Mouse (Mus musculus) kidney, adult 2 months (tissue): ENCODE results near the gene Bysl. TPM values are rescaled to one million over a fixed set of nuclear protein-coding genes. Genes with fewer than 3 reads are reported as not detected.

ENCODE experiments used
- DNase-seq: peaks from one replicate; pipeline ENCODE4 v3.0.0; 2021
- H3K27ac ChIP-seq: fragments of 200-500 bp; 2 replicates; pipeline ENCODE4 v1.5.1; 2012; ENCODE audit warnings: low read depth, low read length, control low read depth, inconsistent platforms; ENCODE audit not compliant: insufficient read depth
- H3K27me3 ChIP-seq: fragments of 200-500 bp; replicated peaks from 2 replicates; pipeline ENCODE4 v1.6.1; 2012; ENCODE audit warnings: mild to moderate bottlenecking, moderate library complexity, low read length, inconsistent platforms; ENCODE audit not compliant: control insufficient read depth, insufficient read depth
- H3K36me3 ChIP-seq: fragments of 200-500 bp; 2 replicates; pipeline ENCODE4 v1.6.1; 2012; ENCODE audit warnings: mild to moderate bottlenecking, moderate library complexity, low read length, inconsistent platforms; ENCODE audit not compliant: control insufficient read depth, insufficient read depth
- H3K4me1 ChIP-seq: fragments of 200-500 bp; 2 replicates; pipeline ENCODE4 v1.6.1; 2011; ENCODE audit warnings: low read length; ENCODE audit not compliant: control insufficient read depth, insufficient read depth
- H3K4me3 ChIP-seq: fragments of 200-500 bp; 2 replicates; pipeline ENCODE4 v1.5.1; 2011; ENCODE audit warnings: mild to moderate bottlenecking, low read depth, low read length, control low read depth; ENCODE audit not compliant: insufficient read depth
- CTCF ChIP-seq: fragments of 200-500 bp; conservative IDR thresholded peaks from 2 replicates; pipeline ENCODE4 v1.5.1; 2011; ENCODE audit warnings: low read depth, mild to moderate bottlenecking, control low read depth, low read length, moderate library complexity, mixed read lengths; ENCODE audit not compliant: insufficient read depth, insufficient read length
- POLR2A ChIP-seq: fragments of 200-500 bp; IDR thresholded peaks from one replicate; pipeline ENCODE4 v1.6.1; 2011; ENCODE audit warnings: low read depth, low read length, control low read depth
- WGBS: fragments of 180-500 bp; shearing (Covaris S2); methylation state at CpG from one replicate; pipeline ENCODE4 v1.1.7; 2018; 5-methylcytosine and 5-hydroxymethylcytosine counted together
- polyA plus RNA-seq: library from polyadenylated mRNA; depleted of rRNA; stranded (reverse); fragments of >200 nt; gene quantifications from 2 replicates; pipeline ENCODE4 v1.2.3, GENCODE M21; 2012

Bysl gene
- polyA plus RNA-seq, 1 experiment, result 8.3 TPM

- Histone ChIP-seq H3K36me3 (peaks cover 1% of the 10 kb centered on the region; the same call in 1 of the 2 replicates), H3K4me3 (peak overlapping the region; percentile 90), H3K4me1 (peaks cover 15% of the 10 kb centered on the region), H3K27me3 (no peaks in the 10 kb centered on the region), H3K27ac (peak overlapping the region; percentile 70)
- TF ChIP-seq POLR2A (no peak), CTCF (no peak)
- 1% methylated on average over 43 of the region's 43 CpGs for WGBS
- DNase-seq, result peak; percentile 60
Observed at GRCm38 (mm10) chr17:47594183-47594968, 16.9 kb downstream of the Bysl start.

- Histone ChIP-seq H3K27me3 (no peaks in the 10 kb centered on the region), H3K4me1 (peaks cover 15% of the 10 kb centered on the region), H3K36me3 (no peaks in the 10 kb centered on the region), H3K4me3 (peak overlapping the region; percentile 90), H3K27ac (peak overlapping the region; percentile 70)
- TF ChIP-seq POLR2A, result no peak
- no peak for TF ChIP-seq CTCF
- no peak for DNase-seq
- under 1% methylated on average over 13 of the region's 13 CpGs for WGBS
Observed at GRCm38 (mm10) chr17:47593854-47594182, 17.5 kb downstream of the Bysl start.

GRCm38 (mm10) chr17:47593215-47593853 is 18.0 kb downstream of the Bysl start:
- DNase-seq, result peak; percentile 97
- peak overlapping the region; percentile 90 for H3K4me3 ChIP-seq
- peaks cover 15% of the 10 kb centered on the region for H3K4me1 ChIP-seq
- 1% methylated on average over 63 of the region's 63 CpGs for WGBS
- peak overlapping the region; percentile 76 for H3K27ac ChIP-seq
- no peak for TF ChIP-seq CTCF
- peak; percentile 16 for TF ChIP-seq POLR2A
- H3K27me3 ChIP-seq, result no peaks in the 10 kb centered on the region
- H3K36me3 ChIP-seq, result no peaks in the 10 kb centered on the region

DNA sequence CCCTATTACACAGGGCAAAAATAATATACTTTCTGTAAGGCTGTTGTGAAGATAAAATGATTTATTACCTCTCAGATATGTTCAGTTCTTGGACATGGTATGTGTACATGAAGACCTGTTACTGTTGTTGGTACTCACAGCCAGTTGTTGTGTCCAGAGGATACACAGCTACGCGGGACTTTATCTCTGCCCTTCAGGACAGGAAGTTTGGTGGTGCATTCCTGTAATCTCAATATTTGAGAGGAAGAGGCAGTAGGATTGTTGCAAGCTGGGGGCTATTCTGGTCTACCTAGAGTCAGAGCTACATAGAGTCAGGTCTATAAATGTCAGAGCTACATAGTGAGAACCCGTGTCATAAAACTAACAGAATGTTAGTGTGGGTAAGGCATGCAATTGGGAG is 20.2 kb downstream of the Bysl start:
- H3K36me3 ChIP-seq, result no peaks in the 10 kb centered on the region
- peaks cover 11% of the 10 kb centered on the region for H3K4me1 ChIP-seq
- no peaks in the 10 kb centered on the region for H3K27me3 ChIP-seq
- DNase-seq, result no peak
- 74% methylated on average over 3 of the region's 3 CpGs for WGBS
- H3K27ac ChIP-seq, result no peak overlapping the region
- TF ChIP-seq CTCF (no peak), POLR2A (no peak)
- H3K4me3 ChIP-seq, result no peak overlapping the region

GRCm38 (mm10) chr17:47588517-47588916 is 22.8 kb downstream of the Bysl start:
- no peak for DNase-seq
- TF ChIP-seq POLR2A, result no peak
- TF ChIP-seq CTCF, result no peak
- Histone ChIP-seq H3K36me3 (no peaks in the 10 kb centered on the region), H3K27me3 (no peaks in the 10 kb centered on the region), H3K27ac (no peak overlapping the region), H3K4me1 (peaks cover 3% of the 10 kb centered on the region; the same call in 1 of the 2 replicates), H3K4me3 (no peak overlapping the region)
- WGBS, result 64% methylated on average over 8 of the region's 8 CpGs

DNA sequence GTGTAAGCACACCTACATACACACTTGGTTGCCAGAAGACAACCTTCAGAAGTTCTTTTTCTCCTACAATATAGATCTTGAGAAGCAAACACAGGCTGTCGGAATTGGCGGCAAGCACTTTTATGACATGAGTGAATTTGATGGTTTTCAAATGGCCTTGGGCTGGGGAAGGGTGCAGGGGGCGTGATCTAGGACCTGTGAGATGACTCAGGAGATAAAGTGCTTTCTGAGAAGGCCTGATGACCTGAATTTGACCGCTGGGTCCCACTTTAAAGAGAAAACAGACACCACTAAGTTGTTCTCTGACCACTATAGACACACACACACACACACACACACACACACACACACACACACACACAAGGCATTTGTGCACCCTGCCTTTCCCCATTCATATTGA is 30.3 kb downstream of the Bysl start:
- 87% methylated on average over 4 of the region's 4 CpGs for WGBS
- Histone ChIP-seq H3K27ac (no peak overlapping the region), H3K27me3 (no peaks in the 10 kb centered on the region), H3K4me1 (no peaks in the 10 kb centered on the region), H3K36me3 (no peaks in the 10 kb centered on the region), H3K4me3 (no peak overlapping the region)
- no peak for TF ChIP-seq POLR2A
- no peak for TF ChIP-seq CTCF
- DNase-seq, result no peak

GRCm38 (mm10) chr17:47578655-47579054 is 32.6 kb downstream of the Bysl start:
- Histone ChIP-seq H3K4me1 (no peaks in the 10 kb centered on the region), H3K27me3 (no peaks in the 10 kb centered on the region), H3K27ac (no peak overlapping the region), H3K36me3 (no peaks in the 10 kb centered on the region), H3K4me3 (no peak overlapping the region)
- DNase-seq, result no peak
- 88% methylated on average over 6 of the region's 6 CpGs for WGBS
- TF ChIP-seq CTCF (no peak), POLR2A (no peak)
